Mouse (Mus musculus) brown adipose tissue, adult 24 weeks (tissue): ENCODE measurements at regions not wholly inside any gene's neighbourhood (a gene's known extent, or its start where the extent isn't known, plus 50 kb on each side); places are given as distances from the start of the nearest gene placed in this dataset.
"Not testable (repeated sequence)": the region's sequence is repeated elsewhere in the genome, so short reads cannot be mapped to it uniquely, and the experiment has no call there.

Experiments used
- H3K27ac ChIP-seq: fragments of 200-500 bp; replicated peaks from 2 replicates; pipeline ENCODE4 v1.5.1; 2012; ENCODE audit warnings: low read depth, mild to moderate bottlenecking, low read length
- H3K4me1 ChIP-seq: fragments of 200-500 bp; 2 replicates; pipeline ENCODE4 v1.6.1; 2012; ENCODE audit warnings: low read length, mixed read lengths; ENCODE audit not compliant: control insufficient read depth, insufficient read depth, insufficient read length
- H3K4me3 ChIP-seq: fragments of 200-500 bp; 2 replicates; pipeline ENCODE4 v1.5.1; 2012; ENCODE audit warnings: low read depth, mild to moderate bottlenecking, low read length, moderate library complexity; ENCODE audit not compliant: insufficient read depth

- Histone ChIP-seq H3K4me3 (no peak overlapping the region), H3K4me1 (no peaks in the 10 kb centered on the region), H3K27ac (no peak overlapping the region)
These were observed 436.9 kb upstream of the Ghitm start for GRCm38 (mm10) chr14:37571971-37572370.

DNA sequence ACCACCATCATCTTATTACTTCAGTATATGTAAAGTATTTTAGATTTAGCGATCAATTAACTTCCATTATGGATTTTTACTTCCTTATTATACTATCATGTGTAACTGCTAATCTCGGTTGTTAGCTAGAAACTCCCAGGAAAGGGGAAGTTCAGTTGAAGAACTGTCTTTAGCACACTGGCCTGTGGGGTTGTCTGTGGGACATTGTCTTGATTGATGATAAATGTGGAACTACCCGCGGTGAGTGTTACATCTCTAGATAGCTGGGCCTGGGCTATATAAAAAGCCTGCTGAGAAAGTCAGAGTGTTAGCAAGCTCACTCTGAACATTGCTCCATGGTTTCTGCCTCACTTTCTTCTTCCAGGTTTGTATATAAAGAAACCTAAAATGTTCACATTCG, 423.2 kb upstream of the Ghitm start:
- Histone ChIP-seq H3K27ac (no peak overlapping the region), H3K4me1 (no peaks in the 10 kb centered on the region), H3K4me3 (no peak overlapping the region)

GRCm38 (mm10) chr14:37523616-37524015, 388.5 kb upstream of the Ghitm start:
- Histone ChIP-seq H3K4me3 (no peak overlapping the region), H3K4me1 (no peaks in the 10 kb centered on the region), H3K27ac (no peak overlapping the region)

DNA sequence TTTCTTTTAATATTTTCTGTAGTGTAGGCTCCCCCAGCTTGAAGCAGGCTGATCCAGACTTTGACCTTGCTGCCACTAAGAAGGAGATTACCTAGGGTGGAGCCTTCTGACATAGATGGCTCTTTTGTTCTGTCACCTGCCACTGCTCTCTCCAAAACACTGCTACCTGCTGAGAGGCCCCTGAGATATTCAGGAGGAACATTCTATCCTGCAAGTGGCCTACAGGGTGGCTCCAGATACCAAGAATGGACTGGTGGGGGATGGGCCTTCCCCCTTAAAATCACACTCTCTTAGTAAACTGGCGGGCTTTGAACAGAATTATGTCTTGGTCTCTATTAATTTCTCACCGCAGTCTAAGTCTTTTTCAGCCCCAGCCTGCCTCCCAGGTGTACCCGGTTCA, 385.6 kb upstream of the Ghitm start:
- H3K4me3 ChIP-seq, H3K4me1 ChIP-seq, H3K27ac ChIP-seq: not testable (repeated sequence)

- Histone ChIP-seq H3K4me1 (no peaks in the 10 kb centered on the region), H3K27ac (no peak overlapping the region), H3K4me3 (no peak overlapping the region)
These were observed 370.2 kb upstream of the Ghitm start for GRCm38 (mm10) chr14:37505314-37505713.

DNA sequence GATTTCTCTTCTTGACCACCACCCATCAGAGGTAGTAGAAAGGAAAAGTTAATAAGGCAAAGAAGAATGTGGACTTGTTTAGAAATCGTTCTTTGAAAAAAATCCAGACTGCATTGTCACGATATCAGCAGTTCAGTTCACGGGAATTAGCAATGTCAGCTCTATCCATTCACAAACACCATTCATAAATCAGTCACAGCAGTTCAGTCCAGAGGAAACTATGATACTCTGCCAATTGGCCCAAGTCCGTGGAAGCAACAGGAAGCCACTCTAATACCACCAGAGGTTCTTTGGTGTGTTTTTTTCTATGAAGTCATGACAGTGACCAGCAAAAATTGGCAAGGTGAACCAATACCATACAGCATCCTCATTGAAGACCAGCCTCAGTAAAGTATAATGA, 355.6 kb upstream of the Ghitm start:
- Histone ChIP-seq H3K4me1 (no peaks in the 10 kb centered on the region), H3K4me3 (no peak overlapping the region), H3K27ac (no peak overlapping the region)

DNA sequence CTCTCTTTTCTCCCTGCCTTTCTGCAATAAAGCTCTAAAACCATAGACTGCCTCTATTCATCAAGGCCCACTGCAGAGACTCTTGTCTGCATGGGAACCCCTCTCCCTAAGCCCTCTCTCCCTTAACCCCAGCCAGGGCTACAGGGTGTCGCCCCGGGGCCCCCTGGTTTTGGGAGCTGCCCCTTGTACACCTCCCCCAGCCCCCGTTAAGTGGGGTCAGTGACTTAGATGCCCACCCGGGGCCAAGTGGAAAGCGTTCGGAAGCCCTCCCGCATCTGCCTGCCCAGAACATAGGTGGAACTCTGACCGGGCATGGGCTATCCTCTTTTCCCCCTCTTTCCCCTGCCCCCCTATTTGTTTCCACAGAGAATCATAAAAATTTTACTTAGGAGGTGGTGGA, 350.2 kb upstream of the Ghitm start:
- H3K4me1 ChIP-seq: no peaks in the 10 kb centered on the region
- no peak overlapping the region for H3K4me3 ChIP-seq
- H3K27ac ChIP-seq: no peak overlapping the region

- H3K27ac ChIP-seq: no peak overlapping the region
- H3K4me1 ChIP-seq: no peaks in the 10 kb centered on the region
- H3K4me3 ChIP-seq: no peak overlapping the region
These were observed 342.5 kb upstream of the Ghitm start for GRCm38 (mm10) chr14:37477599-37477998.

- H3K4me1 ChIP-seq: no peaks in the 10 kb centered on the region
- no peak overlapping the region for H3K27ac ChIP-seq
- no peak overlapping the region for H3K4me3 ChIP-seq
These were observed 333.6 kb upstream of the Ghitm start for GRCm38 (mm10) chr14:37468711-37469110.

DNA sequence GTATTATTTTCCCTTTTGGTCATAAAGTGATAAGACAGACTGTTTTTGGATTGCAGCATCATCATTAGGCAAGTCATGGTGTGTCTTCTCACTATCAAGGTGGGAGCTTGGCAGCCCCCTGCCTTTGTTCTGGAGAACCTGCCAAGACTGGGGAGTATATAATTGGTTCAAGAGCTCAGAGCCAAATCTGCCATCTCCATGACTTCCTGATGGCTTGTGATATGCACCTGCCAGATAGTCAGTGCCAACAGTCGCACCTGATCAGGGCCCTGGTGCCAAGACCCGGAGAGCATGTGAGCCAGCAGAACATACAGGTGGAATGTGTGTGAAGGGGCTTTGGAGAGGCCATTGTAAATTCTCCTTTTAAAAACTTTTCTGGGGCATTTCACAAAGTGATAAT, 305.8 kb upstream of the Ghitm start:
- Histone ChIP-seq H3K4me3 (no peak overlapping the region), H3K27ac (no peak overlapping the region), H3K4me1 (no peaks in the 10 kb centered on the region)

GRCm38 (mm10) chr14:37430656-37431055, 295.6 kb upstream of the Ghitm start:
- no peak overlapping the region for H3K4me3 ChIP-seq
- H3K27ac ChIP-seq: no peak overlapping the region
- H3K4me1 ChIP-seq: no peaks in the 10 kb centered on the region

DNA sequence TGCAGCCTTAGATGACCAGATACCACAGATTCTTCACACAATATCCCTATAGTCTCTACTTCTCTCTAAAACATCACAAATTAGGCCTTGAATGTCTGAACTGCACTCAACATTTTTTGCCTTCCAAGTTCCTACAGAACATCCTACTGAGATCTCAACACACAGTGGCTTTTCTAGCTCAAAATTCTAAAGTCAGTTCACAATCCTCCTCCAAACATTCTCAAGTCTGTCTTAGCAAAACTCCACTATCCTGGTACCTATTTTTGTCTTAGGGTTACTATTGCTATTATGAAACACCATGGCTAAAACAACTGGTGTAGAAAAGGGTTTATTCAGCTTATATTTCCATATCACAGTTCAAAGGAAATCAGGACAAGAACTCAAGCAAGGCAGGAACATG, 290.4 kb upstream of the Ghitm start:
- Histone ChIP-seq H3K4me1 (no peaks in the 10 kb centered on the region), H3K4me3 (no peak overlapping the region), H3K27ac (no peak overlapping the region)

GRCm38 (mm10) chr14:37421566-37421965, 286.5 kb upstream of the Ghitm start:
- Histone ChIP-seq H3K27ac (no peak overlapping the region), H3K4me3 (no peak overlapping the region), H3K4me1 (no peaks in the 10 kb centered on the region)

GRCm38 (mm10) chr14:37412583-37412982, 277.5 kb upstream of the Ghitm start:
- H3K27ac ChIP-seq, H3K4me3 ChIP-seq, H3K4me1 ChIP-seq: not testable (repeated sequence)

DNA sequence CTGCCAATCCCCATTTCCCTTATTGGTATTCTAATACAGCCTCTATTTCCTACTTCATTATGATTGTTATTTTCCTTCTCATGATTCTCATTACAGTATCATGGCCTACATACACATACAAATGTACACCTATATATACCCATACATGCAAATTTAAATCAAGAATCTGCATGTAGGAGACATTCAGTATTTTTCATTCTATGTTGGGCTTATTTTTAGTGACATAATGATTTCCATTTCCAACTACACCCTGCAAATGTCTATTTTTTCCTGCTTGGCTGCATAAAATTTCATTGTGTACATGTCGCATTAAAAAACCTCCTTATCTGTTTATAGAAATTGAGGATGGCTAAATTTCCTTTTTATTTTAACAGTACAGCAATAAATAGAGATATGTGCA, 236.9 kb upstream of the Ghitm start:
- Histone ChIP-seq H3K27ac (no peak overlapping the region), H3K4me3 (no peak overlapping the region), H3K4me1 (no peaks in the 10 kb centered on the region)

- H3K4me1 ChIP-seq: no peaks in the 10 kb centered on the region
- no peak overlapping the region for H3K4me3 ChIP-seq
- no peak overlapping the region for H3K27ac ChIP-seq
These were observed 226.8 kb upstream of the Ghitm start for GRCm38 (mm10) chr14:37361896-37362295.
